Mouse (Mus musculus): ENCODE results near the gene Usp9y.

Gene Usp9y

GRCm38 (mm10) chrY:1459682-1460081 is at the start of gene Usp9y:
Usp9y (minus strand) TSS chrY:1459782.
- no peak for DNase-seq (ENCODE audit: low spot score)

- no peak for DNase-seq (ENCODE audit: low spot score)
These were observed 165.9 kb downstream of the Usp9y start for GRCm38 (mm10) chrY:1293708-1294107.

GRCm38 (mm10) chrY:1286171-1286795 is 173.3 kb downstream of the Usp9y start, which contains the start of gene Ddx3y:
Ddx3y (minus strand) TSS chrY:1286629.
- peak; percentile 62 for DNase-seq (ENCODE audit: low spot score)

DNA sequence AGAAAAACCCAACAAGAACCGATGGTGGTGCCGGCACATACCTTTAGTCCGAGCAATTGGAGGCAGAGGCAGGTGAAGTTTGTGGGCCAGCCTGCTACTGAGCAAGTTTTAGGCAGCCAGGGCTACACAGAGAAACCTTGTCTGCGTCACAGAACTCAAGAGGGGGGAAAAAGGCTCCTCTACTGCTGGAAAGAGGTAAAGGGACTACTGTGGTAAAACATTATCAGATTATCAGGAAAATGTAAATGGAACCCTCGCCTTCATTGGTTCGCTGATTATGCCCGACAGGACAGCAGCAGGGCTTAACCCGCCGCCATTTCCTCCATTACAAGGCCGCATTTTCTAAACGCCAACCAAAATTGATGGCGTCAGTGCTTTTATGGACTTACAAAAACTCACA is 173.8 kb downstream of the Usp9y start:
- no peak for DNase-seq (ENCODE audit: low spot score)
